Mouse (Mus musculus) hindbrain, embryonic 11.5 days (tissue): Measurements from ENCODE around the gene Rnf157. TPM values are rescaled to one million over a fixed set of nuclear protein-coding genes. Genes with fewer than 3 reads are reported as not detected.

Experiments
- ATAC-seq: fragments of 200-750 bp; cut with Nextera tagmentation; 2 replicates; pipeline ENCODE4 v1.8.0; 2017; ENCODE audit warnings: mild to moderate bottlenecking, moderate TSS enrichment, moderate library complexity; ENCODE audit not compliant: low FRiP score
- DNase-seq: peaks from one replicate; pipeline ENCODE4 v3.0.0-alpha.2; 2015; ENCODE audit warnings: low spot score
- H3K27ac ChIP-seq: fragments of 300-500 bp; sonication (generic); 2 replicates; pipeline ENCODE4 v1.5.1; 2014; ENCODE audit warnings: mild to moderate bottlenecking, low read depth, low read length
- H3K27me3 ChIP-seq: fragments of 300-500 bp; sonication (generic); 2 replicates; pipeline ENCODE4 v1.6.1; 2014; ENCODE audit warnings: mild to moderate bottlenecking, low read length, moderate library complexity, mixed read lengths; ENCODE audit not compliant: control insufficient read depth, insufficient read depth
- H3K36me3 ChIP-seq: fragments of 300-500 bp; sonication (generic); 2 replicates; pipeline ENCODE4 v1.6.1; 2014; ENCODE audit warnings: mild to moderate bottlenecking, low read length, moderate library complexity, mixed read lengths; ENCODE audit not compliant: control insufficient read depth, insufficient read depth
- H3K4me1 ChIP-seq: fragments of 300-500 bp; sonication (generic); replicated peaks from 2 replicates; pipeline ENCODE4 v1.6.1; 2014; ENCODE audit warnings: low read length, mixed read lengths; ENCODE audit not compliant: control insufficient read depth, insufficient read depth
- H3K4me2 ChIP-seq: fragments of 300-500 bp; sonication (generic); replicated peaks from 2 replicates; pipeline ENCODE4 v1.6.1; 2014; ENCODE audit warnings: mild to moderate bottlenecking, low read depth, low read length
- H3K4me3 ChIP-seq: fragments of 300-500 bp; sonication (generic); 2 replicates; pipeline ENCODE4 v1.5.1; 2014; ENCODE audit warnings: low read depth, low read length
- H3K9ac ChIP-seq: fragments of 300-500 bp; sonication (generic); 2 replicates; pipeline ENCODE4 v1.6.1; 2014; ENCODE audit warnings: low read depth, low read length
- H3K9me3 ChIP-seq: fragments of 300-500 bp; sonication (generic); 2 replicates; pipeline ENCODE4 v1.6.1; 2016; ENCODE audit warnings: low read length; ENCODE audit not compliant: control insufficient read depth
- WGBS: fragments of 180-500 bp; shearing (Covaris S2); extraction: QIAGEN DNeasy Blood & Tissue Kit; methylation state at CpG from one replicate; pipeline ENCODE4 v1.1.7; 2014; 5-methylcytosine and 5-hydroxymethylcytosine counted together
- polyA plus RNA-seq: library from polyadenylated mRNA; unstranded; fragments of >200 nt; fragmentation: Nextera tagmentation; extraction: Ambion mirVana; gene quantifications from 2 replicates; pipeline ENCODE4 v1.2.1, GENCODE M21; 2014

Rnf157 gene
- polyA plus RNA-seq, result 16.0 and 23.1 TPM in 2 replicates

GRCm38 (mm10) chr11:116412904-116413630, at the start of gene Rnf157:
Gene Rnf157 (minus strand): TSS chr11:116413032.
- H3K9me3 ChIP-seq, result no peaks in the 10 kb centered on the region
- H3K36me3 ChIP-seq, result no peaks in the 10 kb centered on the region
- ATAC-seq, result peak; percentile 96
- peak within 1 kb of the TSS; percentile 76 for H3K4me3 ChIP-seq
- whole genome bisulfite sequencing, result 2% methylated on average over 77 of the region's 82 CpGs
- H3K9ac ChIP-seq, result peak within 1 kb of the TSS; percentile 90
- H3K4me1 ChIP-seq, result peaks cover 6% of the 10 kb centered on the region
- H3K27me3 ChIP-seq, result no peaks in the 10 kb centered on the region
- peak within 1 kb of the TSS; percentile 83 for H3K27ac ChIP-seq
- H3K4me2 ChIP-seq, result peak within 1 kb of the TSS; percentile 97
- peak; percentile 93 for DNase-seq

GRCm38 (mm10) chr11:116459786-116460185, 47.0 kb upstream of the Rnf157 start:
- Histone ChIP-seq H3K4me1 (no peaks in the 10 kb centered on the region), H3K4me2 (no peak overlapping the region), H3K4me3 (no peak overlapping the region), H3K36me3 (no peaks in the 10 kb centered on the region), H3K9ac (no peak overlapping the region), H3K27ac (no peak overlapping the region), H3K9me3 (no peaks in the 10 kb centered on the region), H3K27me3 (no peaks in the 10 kb centered on the region)
- DNase-seq, result no peak
- 54% methylated on average over 4 of the region's 4 CpGs for WGBS
- no peak for ATAC-seq

- WGBS, result 84% methylated on average over 8 of the region's 8 CpGs
These were observed 43.4 kb upstream of the Rnf157 start for GRCm38 (mm10) chr11:116456234-116456633.

GRCm38 (mm10) chr11:116453889-116454288, 41.1 kb upstream of the Rnf157 start:
- Histone ChIP-seq H3K4me3 (no peak overlapping the region), H3K27ac (no peak overlapping the region), H3K9me3 (no peaks in the 10 kb centered on the region), H3K27me3 (no peaks in the 10 kb centered on the region), H3K36me3 (no peaks in the 10 kb centered on the region), H3K9ac (no peak overlapping the region), H3K4me1 (no peaks in the 10 kb centered on the region), H3K4me2 (no peak overlapping the region)
- 90% methylated on average over 10 of the region's 10 CpGs for WGBS
- no peak for ATAC-seq
- no peak for DNase-seq

More at GRCm38 (mm10) chr11:116456234-116456633, 43.4 kb upstream of the Rnf157 start:
- H3K4me3 ChIP-seq, result no peak overlapping the region
- no peaks in the 10 kb centered on the region for H3K27me3 ChIP-seq
- no peak for ATAC-seq
- H3K4me2 ChIP-seq, result no peak overlapping the region
- no peak for DNase-seq
- H3K4me1 ChIP-seq, result no peaks in the 10 kb centered on the region
- H3K36me3 ChIP-seq, result no peaks in the 10 kb centered on the region
- H3K9ac ChIP-seq, result no peak overlapping the region
- H3K9me3 ChIP-seq, result no peaks in the 10 kb centered on the region
- H3K27ac ChIP-seq, result no peak overlapping the region

- H3K9ac ChIP-seq, result no peak overlapping the region
- peaks cover 7% of the 10 kb centered on the region; the same call in 1 of the 2 replicates for H3K27me3 ChIP-seq
- no peaks in the 10 kb centered on the region for H3K9me3 ChIP-seq
- WGBS, result 94% methylated on average over 3 of the region's 3 CpGs
- H3K27ac ChIP-seq, result no peak overlapping the region
- DNase-seq, result no peak
- H3K4me2 ChIP-seq, result no peak overlapping the region
- H3K36me3 ChIP-seq, result no peaks in the 10 kb centered on the region
- H3K4me1 ChIP-seq, result no peaks in the 10 kb centered on the region
- no peak for ATAC-seq
- no peak overlapping the region for H3K4me3 ChIP-seq
These were observed 36.5 kb upstream of the Rnf157 start for GRCm38 (mm10) chr11:116449341-116449740.

GRCm38 (mm10) chr11:116447822-116448221, 35.0 kb upstream of the Rnf157 start:
- H3K27me3 ChIP-seq, result peaks cover 7% of the 10 kb centered on the region; the same call in 1 of the 2 replicates
- DNase-seq, result no peak
- no peak overlapping the region for H3K4me2 ChIP-seq
- no peaks in the 10 kb centered on the region for H3K4me1 ChIP-seq
- H3K36me3 ChIP-seq, result no peaks in the 10 kb centered on the region
- no peaks in the 10 kb centered on the region for H3K9me3 ChIP-seq
- H3K4me3 ChIP-seq, result no peak overlapping the region
- ATAC-seq, result no peak
- WGBS, result 70% methylated on average over 5 of the region's 5 CpGs
- no peak overlapping the region for H3K9ac ChIP-seq
- H3K27ac ChIP-seq, result no peak overlapping the region

- DNase-seq, result no peak
- H3K4me3 ChIP-seq, result no peak overlapping the region
- H3K27ac ChIP-seq, result no peak overlapping the region
- WGBS, result 16% methylated on average over 19 of the region's 19 CpGs
- no peak overlapping the region for H3K9ac ChIP-seq
- H3K4me2 ChIP-seq, result no peak overlapping the region
- 0 out of 2 replicates have a peak, but pooled peaks have one; percentile 3 for ATAC-seq
- H3K27me3 ChIP-seq, result peaks cover 7% of the 10 kb centered on the region; the same call in 1 of the 2 replicates
- no peaks in the 10 kb centered on the region for H3K4me1 ChIP-seq
- no peaks in the 10 kb centered on the region for H3K36me3 ChIP-seq
- no peaks in the 10 kb centered on the region for H3K9me3 ChIP-seq
These were observed 33.6 kb upstream of the Rnf157 start for GRCm38 (mm10) chr11:116446308-116446887.

GRCm38 (mm10) chr11:116445596-116446307, 32.9 kb upstream of the Rnf157 start:
- H3K4me1 ChIP-seq, result no peaks in the 10 kb centered on the region
- no peak overlapping the region for H3K9ac ChIP-seq
- H3K9me3 ChIP-seq, result no peaks in the 10 kb centered on the region
- WGBS, result 38% methylated on average over 16 of the region's 16 CpGs
- DNase-seq (peak; percentile 95), ATAC-seq (peak; percentile 53)
- no peaks in the 10 kb centered on the region for H3K36me3 ChIP-seq
- no peak overlapping the region for H3K4me2 ChIP-seq
- peaks cover 7% of the 10 kb centered on the region; the same call in 1 of the 2 replicates for H3K27me3 ChIP-seq
- no peak overlapping the region for H3K27ac ChIP-seq
- H3K4me3 ChIP-seq, result no peak overlapping the region
